Mouse (Mus musculus): ENCODE data around the gene Aldh5a1.
A peak's percentile ranks its signal among the peaks of the same experiment; 100 is the strongest.

Aldh5a1 gene

GRCm38 (mm10) chr13:24866430-24867402 lies 70.7 kb downstream of the Aldh5a1 start:
- no peak for DNase-seq (ENCODE audit: low spot score in 2 of 2)

DNA sequence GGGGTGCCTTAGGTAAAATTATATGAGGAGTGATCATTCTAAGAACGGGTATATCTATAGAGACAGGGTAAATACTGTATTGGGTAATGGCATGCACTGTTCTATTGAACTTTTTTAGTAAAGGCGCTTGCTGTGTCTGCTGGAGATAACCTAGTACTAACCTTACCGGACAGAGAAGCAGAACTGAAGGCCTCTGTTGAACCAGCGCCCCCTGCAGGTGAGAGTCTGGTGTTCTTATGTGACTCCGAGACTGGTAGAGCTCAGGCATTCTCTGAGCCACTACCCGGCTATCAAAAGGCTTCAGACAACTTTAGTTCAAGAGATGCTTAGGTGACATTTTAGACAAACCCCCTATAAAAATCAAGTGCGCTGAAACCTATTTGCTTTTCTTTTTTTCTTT lies 74.9 kb downstream of the Aldh5a1 start:
- peak in 1 of 2 experiments; percentile 22 for DNase-seq (ENCODE audit: low spot score in 2 of 2)

- no peak for DNase-seq (ENCODE audit: low spot score in 2 of 2)
Observed at GRCm38 (mm10) chr13:24862021-24862420, 75.4 kb downstream of the Aldh5a1 start.

- no peak for DNase-seq (ENCODE audit: low spot score in 2 of 2)
Observed at GRCm38 (mm10) chr13:24861084-24861483, 76.4 kb downstream of the Aldh5a1 start.

DNA sequence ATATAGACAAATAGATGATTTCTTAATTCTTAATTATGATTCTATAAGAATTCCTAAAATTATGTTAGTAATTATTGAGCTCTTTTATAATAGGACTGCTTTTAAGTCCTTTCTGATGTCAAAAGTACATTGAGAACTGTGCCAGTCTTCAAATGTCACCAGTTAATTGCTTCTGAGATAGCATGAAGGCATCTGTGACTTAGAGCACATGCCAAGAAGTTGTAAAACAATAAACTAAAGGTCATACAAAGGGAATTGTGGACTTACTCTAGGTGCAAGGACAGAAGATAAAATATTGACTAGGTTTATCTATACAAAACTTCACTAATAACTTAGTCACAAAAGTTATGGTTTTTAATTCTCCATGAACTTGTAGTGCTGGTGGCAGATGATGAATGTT lies 78.3 kb downstream of the Aldh5a1 start:
- DNase-seq (ENCODE audit: low spot score in 2 of 2): no peak
